11 mouse cellular contexts compared by ENCODE assay signal in the genomic region with DNA sequence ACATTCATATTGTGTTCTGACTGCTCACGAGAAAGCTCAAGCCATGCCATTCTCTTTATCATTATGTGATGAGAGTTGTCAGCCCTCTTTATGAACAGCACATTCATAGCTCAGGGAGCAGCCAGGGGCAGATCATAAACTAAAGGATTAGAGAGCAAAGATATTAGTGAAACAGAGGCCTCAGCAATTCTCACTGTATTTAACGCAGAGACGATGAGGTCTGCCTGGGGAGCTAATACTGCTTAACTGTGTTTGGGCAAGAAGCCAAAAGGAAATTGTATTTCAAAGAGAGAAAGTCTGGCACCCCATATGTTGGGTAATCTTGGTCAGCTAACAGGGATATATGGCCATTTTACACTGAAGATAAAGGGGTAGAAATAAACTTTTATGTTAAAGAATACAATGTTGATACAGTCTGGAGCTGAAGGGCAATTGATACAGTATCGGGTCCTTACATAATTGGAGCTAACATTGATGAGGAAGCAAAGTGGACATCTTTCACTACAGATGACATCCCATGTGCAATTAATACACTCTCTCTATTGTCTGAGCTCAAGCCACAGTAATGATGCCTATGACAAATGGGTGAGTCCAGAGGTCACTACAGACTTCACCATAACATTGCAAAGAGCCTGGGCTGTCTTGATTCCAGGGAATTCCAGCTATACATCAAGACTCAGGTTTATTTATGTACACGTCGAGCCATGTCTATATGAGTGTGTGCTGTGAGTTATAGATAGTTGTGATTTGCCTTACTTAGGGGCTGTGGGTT.
DNase-seq lines count a peak whose midpoint lies in the region; ATAC-seq and TF ChIP-seq lines count a peak whose summit lies in the region.
"Had no signal": no experiment of that assay in that cellular context is flagged by ENCODE, and none has a peak within 500 bp of the region (broad histone marks: within the 10 kb centered on the region; RNA-seq: fewer than 3 reads in every experiment).

No protein-coding gene starts in this region.

- WGBS in kidney, postnatal 0 days, result 59% methylated on average over 6 of the region's 6 CpGs
- 67% methylated on average over 6 of the region's 6 CpGs for WGBS in kidney, adult 2 months
- WGBS in hindbrain, embryonic 16.5 days, result 53% methylated on average over 6 of the region's 6 CpGs

- H3K36me3 ChIP-seq in kidney, postnatal 0 days (ENCODE audit: insufficient read depth, low read length), result no peaks in the 10 kb centered on the region
- no peaks in the 10 kb centered on the region for H3K36me3 ChIP-seq in kidney, adult 2 months (ENCODE audit: control insufficient read depth, insufficient read depth, low read length)
- no peaks in the 10 kb centered on the region for H3K36me3 ChIP-seq in hindbrain, embryonic 16.5 days (ENCODE audit: control insufficient read depth, insufficient read depth, low read length)

- TF ChIP-seq POLR2A in kidney, adult 2 months (IDR thresholded peaks at IDR 0.05; ENCODE audit: low read depth, low read length), result no peak
- no peak for TF ChIP-seq POLR2A in brain, embryonic 14.5 days (IDR thresholded peaks at IDR 0.05; ENCODE audit: borderline replicate concordance, extremely low read depth, insufficient read depth, insufficient read length, poor library complexity, severe bottlenecking)

- no peak overlapping the region for H3K4me3 ChIP-seq in kidney, postnatal 0 days (replicated peaks; ENCODE audit: low read depth, low read length)
- no peak overlapping the region for H3K4me3 ChIP-seq in kidney, adult 2 months (ENCODE audit: insufficient read depth, low read depth, low read length)
- H3K4me3 ChIP-seq in hindbrain, embryonic 16.5 days (ENCODE audit: low read length), result no peak overlapping the region
- H3K4me3 ChIP-seq: gastrocnemius, adult 2 months had no signal

- DNase-seq in kidney, postnatal 0 days (ENCODE audit: low spot score), result peak; percentile 40
- no peak for DNase-seq in kidney, adult 2 months
- DNase-seq in brain, embryonic 14.5 days (ENCODE audit: low read depth), result peak; percentile 85
- peak; percentile 0 for DNase-seq in naive thymus-derived CD4-positive, alpha-beta T cell, adult 2 months (ENCODE audit: low read depth)
- no peak for DNase-seq in left cerebral cortex, adult 11 months (ENCODE audit: low spot score)
- DNase-seq in adrenal gland, adult (ENCODE audit: inconsistent age in 2 of 2, low spot score in 1 of 2), result no peak
- DNase-seq in right cerebral cortex, postnatal 25 days, result no peak
- DNase-seq: gastrocnemius, adult 2 months; kidney, adult 11 months; thymus, postnatal 36 days had no signal

- H3K27ac ChIP-seq in kidney, postnatal 0 days, result no peak overlapping the region
- no peak overlapping the region for H3K27ac ChIP-seq in kidney, adult 2 months (ENCODE audit: insufficient read depth, low read depth, low read length)
- no peak overlapping the region for H3K27ac ChIP-seq in hindbrain, embryonic 16.5 days (ENCODE audit: low read depth, low read length)
- H3K27ac ChIP-seq: gastrocnemius, adult 2 months had no signal

- no peaks in the 10 kb centered on the region for H3K9me3 ChIP-seq in kidney, postnatal 0 days (replicated peaks; ENCODE audit: low read length)
- H3K9me3 ChIP-seq in hindbrain, embryonic 16.5 days (ENCODE audit: control insufficient read depth, low read length), result no peaks in the 10 kb centered on the region

- no peak for TF ChIP-seq CTCF in kidney, postnatal 0 days (IDR thresholded peaks at IDR 0.05; ENCODE audit: low read depth)
- no peak for TF ChIP-seq CTCF in kidney, adult 2 months (conservative IDR thresholded peaks at IDR 0.05; ENCODE audit: insufficient read depth, insufficient read length, low read depth, low read length)
- TF ChIP-seq CTCF in brain, embryonic 14.5 days (IDR thresholded peaks at IDR 0.05; ENCODE audit: borderline replicate concordance, extremely low read depth, insufficient read depth, insufficient read length), result no peak

- no peaks in the 10 kb centered on the region for H3K4me1 ChIP-seq in kidney, postnatal 0 days (replicated peaks; ENCODE audit: insufficient read depth, low read length)
- H3K4me1 ChIP-seq in kidney, adult 2 months (ENCODE audit: control insufficient read depth, insufficient read depth, low read length), result no peaks in the 10 kb centered on the region
- H3K4me1 ChIP-seq in hindbrain, embryonic 16.5 days (ENCODE audit: control insufficient read depth, insufficient read depth, low read depth, low read length), result peaks cover 5% of the 10 kb centered on the region; the same call in 1 of the 2 replicates

- no peak overlapping the region for H3K9ac ChIP-seq in kidney, postnatal 0 days (ENCODE audit: low read depth, low read length)
- no peak overlapping the region for H3K9ac ChIP-seq in hindbrain, embryonic 16.5 days (ENCODE audit: low read depth, low read length)

- ATAC-seq in kidney, postnatal 0 days (replicated peaks; ENCODE audit: low FRiP score, low read depth), result no peak
- ATAC-seq in hindbrain, embryonic 16.5 days, result peak; percentile 82

- H3K4me2 ChIP-seq in kidney, postnatal 0 days (ENCODE audit: low read length), result no peak overlapping the region
- H3K4me2 ChIP-seq in hindbrain, embryonic 16.5 days (ENCODE audit: low read length), result no peak overlapping the region

- H3K27me3 ChIP-seq in kidney, postnatal 0 days (ENCODE audit: insufficient read depth, low read length), result no peaks in the 10 kb centered on the region
- no peaks in the 10 kb centered on the region for H3K27me3 ChIP-seq in kidney, adult 2 months (replicated peaks; ENCODE audit: control insufficient read depth, insufficient read depth, low read length)
- no peaks in the 10 kb centered on the region for H3K27me3 ChIP-seq in hindbrain, embryonic 16.5 days (replicated peaks; ENCODE audit: control insufficient read depth, insufficient read depth, low read length)

Comparison
In these comparisons a context has a peak if more than half of its experiments do, and no peak if none do; other contexts are left out.
1. DNase-seq: peak in kidney, postnatal 0 days (single experiment), brain, embryonic 14.5 days (single experiment) and naive thymus-derived CD4-positive, alpha-beta T cell, adult 2 months (single experiment); none in kidney, adult 2 months (single experiment), left cerebral cortex, adult 11 months (single experiment), adrenal gland, adult (0 of 2) and right cerebral cortex, postnatal 25 days (single experiment).